Mouse (Mus musculus) neutrophil, adult 65 days (primary cell): ENCODE data around the gene Frs3. TPM values are rescaled to one million over a fixed set of nuclear protein-coding genes. Genes with fewer than 3 reads are reported as not detected.

Experiments used
- total RNA-seq: library from RNA; stranded (reverse); gene quantifications from 2 replicates; pipeline ENCODE4 v1.2.4, GENCODE M21; 2023

The Frs3 gene
- 0.79 TPM in 1 of 2 replicates, not detected in the other for total RNA-seq

DNA sequence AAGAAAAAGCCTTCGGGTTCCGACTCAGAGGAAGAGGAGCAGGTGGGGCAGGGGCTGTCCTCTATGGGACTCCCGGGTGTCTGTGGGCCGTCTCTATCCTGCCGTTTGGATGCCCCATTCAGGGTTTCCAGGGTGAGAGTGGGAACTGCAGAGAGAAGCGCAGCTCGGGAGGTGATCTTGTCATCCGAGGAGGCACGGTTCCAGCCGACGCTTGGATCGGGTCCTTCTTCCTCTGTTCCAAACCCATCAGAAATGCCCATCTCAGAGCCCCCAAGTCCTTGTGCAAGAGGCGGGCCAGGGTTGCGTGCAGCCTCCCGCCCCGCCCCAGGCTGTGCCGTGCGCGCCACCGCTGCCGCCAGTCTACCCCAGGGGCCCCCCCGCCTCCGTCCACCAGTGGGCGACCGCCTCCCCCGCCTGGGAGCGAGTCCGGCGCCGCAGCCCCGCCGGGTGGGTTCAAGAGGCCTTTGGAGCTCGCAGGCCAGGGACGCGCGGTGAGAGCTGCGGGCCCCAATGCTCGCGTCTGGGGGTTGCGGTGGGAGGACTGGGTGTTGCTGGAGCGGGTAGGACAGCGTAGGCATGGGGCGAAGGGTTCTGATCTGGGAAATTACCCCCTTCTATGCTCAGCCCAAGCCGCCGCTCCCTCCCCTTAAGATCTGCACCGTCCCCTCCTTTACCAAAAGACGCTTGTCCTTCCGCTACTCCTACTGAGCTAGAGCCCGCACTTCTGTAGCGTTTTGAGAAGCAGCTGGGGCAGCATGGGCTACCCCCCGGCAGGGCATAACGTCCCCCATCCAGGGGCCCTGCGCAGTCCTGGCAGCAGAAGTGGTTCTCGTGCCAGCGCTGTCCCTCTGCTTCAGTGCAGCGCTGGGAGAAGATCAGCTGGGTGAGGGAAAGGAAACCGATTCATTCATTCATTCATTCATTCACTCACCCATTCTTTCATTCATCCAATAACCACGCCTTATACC lies at the start of gene Frs3:
TSS of gene Frs3 (plus strand) at position 423 of the 968 bp plus-strand sequence.

DNA sequence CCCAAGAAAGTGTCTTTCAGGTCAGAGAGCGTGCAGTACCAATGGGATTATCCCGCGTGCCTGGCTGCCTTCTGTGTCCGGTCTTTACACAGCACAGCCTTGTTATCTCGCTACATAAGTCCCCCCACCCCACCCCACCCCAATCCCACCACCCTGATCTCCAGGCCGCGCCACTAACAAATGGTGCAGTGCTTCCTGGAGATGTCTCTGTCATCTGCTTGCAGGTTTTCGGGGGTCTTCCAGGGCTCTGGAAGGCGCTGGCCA lies 554 bp upstream of the Frs3 start, which contains the start of gene Tomm6:
TSS of gene Tomm6 (minus strand) at position 43 of the 264 bp plus-strand sequence.

DNA sequence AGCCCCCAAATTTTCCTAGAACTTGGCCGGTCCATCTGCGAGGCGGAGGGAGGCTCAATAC lies 5.4 kb downstream of the Frs3 start, which contains the start of gene Gm21981:
TSS of gene Gm21981 (minus strand) at position 14 of the 61 bp plus-strand sequence.

DNA sequence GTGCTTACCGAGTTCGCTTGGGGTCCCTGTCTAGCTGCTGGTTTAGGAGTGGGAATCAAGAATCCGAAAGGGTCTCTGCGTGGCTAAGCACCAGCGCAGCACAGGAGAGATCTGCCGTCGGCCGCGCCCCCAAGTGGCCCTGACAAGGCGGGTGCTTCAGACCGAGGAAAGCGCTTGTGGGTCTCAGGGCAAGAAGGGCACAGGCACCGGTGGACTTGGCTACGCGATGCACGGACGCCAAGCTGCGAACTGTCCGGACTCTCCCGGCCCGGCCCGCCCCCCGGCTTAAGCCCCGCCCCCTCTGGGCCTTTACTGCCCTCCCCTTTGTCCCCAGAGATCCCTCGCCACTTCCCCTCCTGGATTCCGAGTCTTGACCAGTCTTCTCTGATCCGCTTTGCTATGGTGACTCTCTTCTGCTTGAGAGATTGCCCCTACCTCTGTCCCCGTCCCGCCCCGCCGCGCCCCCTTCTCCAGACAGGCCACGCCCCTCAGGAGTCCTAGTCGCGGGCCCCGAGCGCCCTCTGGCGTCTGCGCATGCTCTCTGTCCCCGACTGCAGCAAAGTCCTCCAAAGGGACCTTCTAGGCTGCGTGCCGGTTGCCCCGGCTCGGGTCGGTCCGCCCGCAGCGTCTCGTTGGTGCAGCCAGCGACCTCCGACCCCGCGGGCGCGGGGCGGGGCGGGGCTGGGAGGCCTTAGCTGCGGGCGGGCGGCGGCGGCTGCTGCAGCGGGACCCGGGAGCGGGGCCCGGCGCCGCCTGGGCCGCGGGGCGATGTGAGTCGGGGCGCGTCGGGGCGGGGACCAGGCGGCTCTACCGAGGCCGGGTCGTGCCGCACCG lies 5.9 kb downstream of the Frs3 start, which contains the start of gene Prickle4:
TSS of gene Prickle4 (minus strand) at position 234 of the 834 bp plus-strand sequence.

DNA sequence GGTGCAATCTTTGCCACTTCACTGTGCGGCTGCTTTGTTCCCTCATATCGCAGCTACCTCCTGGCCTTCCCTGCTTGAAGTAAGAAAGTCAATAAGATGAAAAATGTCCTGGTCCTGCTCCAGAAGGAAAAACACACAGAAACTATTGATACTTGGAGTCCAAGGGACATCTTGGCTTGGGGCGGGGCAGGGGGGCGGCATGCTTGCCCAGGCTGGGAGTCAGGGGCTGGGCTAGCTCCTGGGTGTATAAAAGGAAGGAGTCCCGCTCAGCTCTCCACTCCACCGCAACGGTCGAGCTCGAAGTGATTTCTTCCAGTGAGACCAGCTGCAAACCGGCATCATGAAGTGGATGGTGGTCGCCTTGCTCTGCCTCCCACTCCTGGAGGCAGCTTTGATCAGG lies 37.7 kb downstream of the Frs3 start, which contains the start of gene Pgc:
TSS of gene Pgc (plus strand) at position 277 of the 400 bp plus-strand sequence.

DNA sequence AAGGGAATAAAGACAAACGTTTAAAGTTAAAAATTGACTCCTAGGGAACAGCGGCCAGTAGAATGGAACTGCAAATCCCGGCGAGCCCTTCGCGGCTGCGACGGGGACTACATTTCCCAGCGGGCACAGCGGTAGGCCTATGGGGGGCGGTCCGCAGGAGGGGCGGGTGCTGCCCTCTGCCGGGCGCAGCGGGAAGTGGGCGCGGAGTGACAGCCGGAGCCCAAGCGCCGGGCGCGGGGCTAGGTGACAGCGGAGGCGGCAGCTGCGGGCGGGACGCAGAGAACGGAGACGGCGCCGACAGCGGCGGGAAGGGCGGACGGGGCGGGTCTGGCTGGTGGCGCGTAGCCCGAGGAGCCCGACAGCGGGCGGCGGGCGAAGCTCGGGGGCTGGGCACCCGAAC lies 48.0 kb downstream of the Frs3 start, which contains the start of gene Tfeb:
TSS of gene Tfeb (plus strand) at position 175 of the 400 bp plus-strand sequence.

Other genes starting within 250 kb of the Frs3 start
- gene Taf8, start 186.7 kb upstream of the Frs3 start, total RNA-seq, result 38.8 and 61.1 TPM in 2 replicates
- gene Ccnd3, start 184.0 kb upstream of the Frs3 start, total RNA-seq, result 431 and 513 TPM in 2 replicates
- gene Bysl, start 77.5 kb upstream of the Frs3 start, total RNA-seq, result 7.3 and 8.3 TPM in 2 replicates
- gene Med20, start 77.4 kb upstream of the Frs3 start, total RNA-seq, result 70.7 and 108 TPM in 2 replicates
- 13.1 and 28.9 TPM in 2 replicates for gene Gm20517, start 77.4 kb upstream of the Frs3 start, total RNA-seq
- gene Usp49, start 58.3 kb upstream of the Frs3 start, total RNA-seq, result 8.6 and 19.5 TPM in 2 replicates
- 136 and 149 TPM in 2 replicates for gene Tomm6, start 644 bp upstream of the Frs3 start, total RNA-seq
- gene Gm21981, start 5.4 kb downstream of the Frs3 start, total RNA-seq, result 0.41 TPM in 1 of 2 replicates, not detected in the other
- gene Prickle4, start 5.7 kb downstream of the Frs3 start, total RNA-seq, result not detected in 2 replicates
- not detected in 2 replicates for gene Pgc, start 37.8 kb downstream of the Frs3 start, total RNA-seq
- gene Tfeb, start 48.0 kb downstream of the Frs3 start, total RNA-seq, result 87.1 and 123 TPM in 2 replicates
- not detected in 2 replicates for gene Mdfi, start 145.7 kb downstream of the Frs3 start, total RNA-seq
- 7.4 and 11.3 TPM in 2 replicates for gene Foxp4, start 235.6 kb downstream of the Frs3 start, total RNA-seq